Mouse (Mus musculus) forebrain, embryonic 11.5 days (tissue): ENCODE measurements at regions not wholly inside any gene's neighbourhood (a gene's known extent, or its start where the extent isn't known, plus 50 kb on each side); places are given as distances from the start of the nearest gene placed in this dataset.
A peak's percentile ranks its signal among the peaks of the same experiment; 100 is the strongest.

Experiments
- ATAC-seq: fragments of 200-750 bp; cut with Nextera tagmentation; replicated peaks from 2 replicates; pipeline ENCODE4 v1.8.0; 2017; ENCODE audit warnings: moderate TSS enrichment; ENCODE audit not compliant: low FRiP score
- DNase-seq: peaks from one replicate; pipeline ENCODE4 v3.0.0-alpha.2; 2017; ENCODE audit warnings: low spot score
- H3K27ac ChIP-seq: fragments of 300-500 bp; sonication (generic); 2 replicates; pipeline ENCODE4 v1.5.1; 2014; ENCODE audit warnings: low read depth, low read length
- H3K27me3 ChIP-seq: fragments of 300-500 bp; sonication (generic); 2 replicates; pipeline ENCODE4 v1.6.1; 2014; ENCODE audit warnings: mild to moderate bottlenecking, low read length, mixed read lengths; ENCODE audit not compliant: control insufficient read depth, insufficient read depth
- H3K36me3 ChIP-seq: fragments of 300-500 bp; sonication (generic); 2 replicates; pipeline ENCODE4 v1.6.1; 2014; ENCODE audit warnings: mild to moderate bottlenecking, low read length, moderate library complexity, mixed read lengths; ENCODE audit not compliant: control insufficient read depth, insufficient read depth
- H3K4me1 ChIP-seq: fragments of 300-500 bp; sonication (generic); replicated peaks from 2 replicates; pipeline ENCODE4 v1.6.1; 2014; ENCODE audit warnings: low read length, mixed read lengths; ENCODE audit not compliant: control insufficient read depth, insufficient read depth
- H3K4me2 ChIP-seq: fragments of 300-500 bp; sonication (generic); 2 replicates; pipeline ENCODE4 v1.6.1; 2014; ENCODE audit warnings: low read depth, mild to moderate bottlenecking, low read length, moderate library complexity, mixed read lengths; ENCODE audit not compliant: severe bottlenecking
- H3K4me3 ChIP-seq: fragments of 300-500 bp; sonication (generic); 2 replicates; pipeline ENCODE4 v1.5.1; 2014; ENCODE audit warnings: low read depth, low read length
- H3K9ac ChIP-seq: fragments of 300-500 bp; sonication (generic); 2 replicates; pipeline ENCODE4 v1.6.1; 2014; ENCODE audit warnings: low read length
- H3K9me3 ChIP-seq: fragments of 300-500 bp; sonication (generic); 2 replicates; pipeline ENCODE4 v1.6.1; 2016; ENCODE audit warnings: low read length, mixed read lengths; ENCODE audit not compliant: control insufficient read depth
- WGBS: fragments of 180-500 bp; shearing (Covaris S2); extraction: QIAGEN DNeasy Blood & Tissue Kit; methylation state at CpG from one replicate; pipeline ENCODE4 v1.1.7; 2014; 5-methylcytosine and 5-hydroxymethylcytosine counted together

GRCm38 (mm10) chr17:9947609-9948008, 278.1 kb upstream of the Pabpc6 start:
- Histone ChIP-seq H3K9me3 (no peaks in the 10 kb centered on the region), H3K36me3 (no peaks in the 10 kb centered on the region), H3K27me3 (no peaks in the 10 kb centered on the region), H3K27ac (no peak overlapping the region), H3K4me2 (no peak overlapping the region), H3K4me3 (no peak overlapping the region), H3K9ac (no peak overlapping the region), H3K4me1 (no peaks in the 10 kb centered on the region)
- ATAC-seq (no peak), DNase-seq (no peak)
- 88% methylated on average over 7 of the region's 7 CpGs for WGBS

DNA sequence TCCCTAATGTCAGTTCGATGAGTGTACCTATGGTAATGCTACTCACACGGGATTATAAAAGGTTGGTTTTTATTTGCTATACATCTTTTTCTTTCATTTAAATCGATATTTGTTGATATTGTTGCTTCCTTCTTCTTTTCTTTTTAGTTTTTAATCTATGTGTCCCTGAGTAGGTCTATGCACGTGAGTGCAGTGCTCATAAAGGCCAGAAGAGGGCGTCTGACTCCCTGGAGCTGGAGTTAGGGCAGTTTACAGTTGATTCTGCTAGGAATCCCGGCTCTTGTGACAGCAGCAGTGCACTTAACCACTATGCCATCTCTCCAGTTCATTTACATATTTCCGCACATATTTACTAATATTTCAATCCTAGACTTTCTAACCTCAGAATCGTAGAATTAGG, 275.0 kb upstream of the Pabpc6 start:
- H3K9ac ChIP-seq = no peak overlapping the region
- H3K36me3 ChIP-seq = no peaks in the 10 kb centered on the region
- H3K4me1 ChIP-seq = no peaks in the 10 kb centered on the region
- DNase-seq (no peak), ATAC-seq (no peak)
- H3K4me2 ChIP-seq = no peak overlapping the region
- no peaks in the 10 kb centered on the region for H3K27me3 ChIP-seq
- no peaks in the 10 kb centered on the region; the same call in 1 of the 2 replicates for H3K9me3 ChIP-seq
- no peak overlapping the region for H3K27ac ChIP-seq
- H3K4me3 ChIP-seq = no peak overlapping the region
- WGBS = 83% methylated on average over 8 of the region's 8 CpGs

GRCm38 (mm10) chr17:9942171-9942570, 272.7 kb upstream of the Pabpc6 start:
- WGBS = 93% methylated on average over 4 of the region's 4 CpGs
- ATAC-seq (no peak), DNase-seq (no peak)
- no peaks in the 10 kb centered on the region for H3K27me3 ChIP-seq
- no peak overlapping the region for H3K4me2 ChIP-seq
- no peaks in the 10 kb centered on the region; the same call in 1 of the 2 replicates for H3K9me3 ChIP-seq
- H3K9ac ChIP-seq = no peak overlapping the region
- H3K27ac ChIP-seq = no peak overlapping the region
- no peak overlapping the region for H3K4me3 ChIP-seq
- no peaks in the 10 kb centered on the region for H3K4me1 ChIP-seq
- H3K36me3 ChIP-seq = no peaks in the 10 kb centered on the region

- no peak overlapping the region for H3K4me3 ChIP-seq
- ATAC-seq = no peak
- no peak overlapping the region for H3K27ac ChIP-seq
- no peak overlapping the region for H3K9ac ChIP-seq
- H3K27me3 ChIP-seq = no peaks in the 10 kb centered on the region
- no peaks in the 10 kb centered on the region for H3K36me3 ChIP-seq
- peak; percentile 10 for DNase-seq
- no peaks in the 10 kb centered on the region; the same call in 1 of the 2 replicates for H3K9me3 ChIP-seq
- WGBS = 86% methylated on average over 6 of the region's 6 CpGs
- H3K4me2 ChIP-seq = no peak overlapping the region
- no peaks in the 10 kb centered on the region for H3K4me1 ChIP-seq
These were observed 270.1 kb upstream of the Pabpc6 start for GRCm38 (mm10) chr17:9939576-9939975.

GRCm38 (mm10) chr17:9938426-9938825, 268.9 kb upstream of the Pabpc6 start:
- Histone ChIP-seq H3K36me3 (no peaks in the 10 kb centered on the region), H3K4me3 (no peak overlapping the region), H3K4me1 (no peaks in the 10 kb centered on the region), H3K4me2 (no peak overlapping the region), H3K9me3 (no peaks in the 10 kb centered on the region; the same call in 1 of the 2 replicates), H3K27ac (no peak overlapping the region), H3K9ac (no peak overlapping the region), H3K27me3 (no peaks in the 10 kb centered on the region)
- ATAC-seq = no peak
- DNase-seq = peak; percentile 50
- WGBS = 65% methylated on average over 10 of the region's 10 CpGs

DNA sequence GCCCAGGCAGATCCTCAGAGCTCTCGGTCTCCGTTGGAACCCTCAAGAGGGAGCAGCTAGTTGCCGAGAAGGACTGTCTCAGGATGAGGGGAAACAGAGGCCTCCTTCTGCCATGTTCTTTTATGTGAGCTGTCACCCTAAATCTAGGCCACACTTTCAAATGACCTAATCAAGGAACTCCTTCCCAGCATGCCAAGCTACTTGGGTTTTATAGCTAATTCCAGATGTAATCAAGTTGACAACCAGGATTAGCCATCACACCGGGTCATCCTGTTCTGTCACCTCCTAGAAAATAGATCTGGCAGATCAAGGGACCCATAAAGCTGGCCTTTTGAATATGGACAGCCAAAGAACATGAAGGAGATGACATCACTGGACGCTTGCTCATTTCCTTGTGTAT, 267.7 kb upstream of the Pabpc6 start:
- Histone ChIP-seq H3K4me3 (no peak overlapping the region), H3K9ac (no peak overlapping the region), H3K36me3 (no peaks in the 10 kb centered on the region), H3K9me3 (no peaks in the 10 kb centered on the region; the same call in 1 of the 2 replicates), H3K27me3 (no peaks in the 10 kb centered on the region), H3K4me1 (no peaks in the 10 kb centered on the region), H3K27ac (no peak overlapping the region), H3K4me2 (no peak overlapping the region)
- ATAC-seq (no peak), DNase-seq (peak; percentile 2)
- 86% methylated on average over 5 of the region's 5 CpGs for WGBS

- ATAC-seq (no peak), DNase-seq (peak; percentile 26)
- WGBS = 88% methylated on average over 8 of the region's 8 CpGs
These were observed 262.7 kb upstream of the Pabpc6 start for GRCm38 (mm10) chr17:9932186-9932585.

GRCm38 (mm10) chr17:9931526-9931925, 262.0 kb upstream of the Pabpc6 start:
- Histone ChIP-seq H3K27ac (no peak overlapping the region), H3K27me3 (no peaks in the 10 kb centered on the region)
- 84% methylated on average over 6 of the region's 6 CpGs for WGBS

More at GRCm38 (mm10) chr17:9932186-9932585, 262.7 kb upstream of the Pabpc6 start:
- Histone ChIP-seq H3K4me2 (no peak overlapping the region), H3K36me3 (no peaks in the 10 kb centered on the region), H3K9ac (no peak overlapping the region), H3K27me3 (no peaks in the 10 kb centered on the region), H3K9me3 (no peaks in the 10 kb centered on the region), H3K27ac (no peak overlapping the region), H3K4me1 (peaks cover 7% of the 10 kb centered on the region; the same call in 1 of the 2 replicates), H3K4me3 (no peak overlapping the region)

DNA sequence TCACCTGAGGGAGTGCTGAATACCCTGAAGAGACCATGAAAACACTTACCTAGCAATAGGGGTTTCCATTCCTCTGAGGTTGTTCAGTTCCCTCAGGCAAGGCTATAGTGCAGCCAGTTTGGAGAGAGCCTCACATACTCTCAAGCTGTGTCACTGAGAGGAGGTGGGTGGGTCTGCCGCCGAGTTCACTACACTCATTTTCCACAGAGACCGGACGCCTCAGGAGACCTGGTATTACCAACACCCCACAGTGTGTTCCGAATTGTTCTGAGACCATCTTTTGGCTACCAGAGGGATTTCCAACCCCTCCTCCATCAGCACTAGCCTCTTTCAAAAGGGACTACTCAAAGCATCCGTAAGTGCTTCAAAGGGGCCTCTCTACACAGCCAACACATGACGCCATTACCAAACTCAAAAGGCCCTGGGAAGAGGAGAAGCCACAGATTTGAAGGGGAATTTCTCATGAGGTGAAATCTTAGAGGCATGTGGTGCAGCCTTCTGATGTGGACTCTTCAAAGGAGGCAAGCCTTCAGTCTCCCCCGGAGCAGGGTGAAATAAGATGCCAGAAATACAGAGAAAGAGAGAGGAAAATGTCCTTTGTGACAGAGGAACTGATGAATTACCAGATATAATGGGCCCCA, 260.1 kb upstream of the Pabpc6 start:
- H3K4me3 ChIP-seq = no peak overlapping the region
- 0 out of 2 replicates have a peak overlapping the region, but pooled peaks have one; percentile 7 for H3K27ac ChIP-seq
- H3K4me1 ChIP-seq = peaks cover 9% of the 10 kb centered on the region
- H3K4me2 ChIP-seq = no peak overlapping the region
- DNase-seq = peak; percentile 45
- H3K36me3 ChIP-seq = no peaks in the 10 kb centered on the region
- H3K9me3 ChIP-seq = no peaks in the 10 kb centered on the region
- H3K27me3 ChIP-seq = no peaks in the 10 kb centered on the region
- peak; percentile 64 for ATAC-seq
- WGBS = 44% methylated on average over 8 of the region's 8 CpGs
- no peak overlapping the region for H3K9ac ChIP-seq

More at GRCm38 (mm10) chr17:9931526-9931925, 262.0 kb upstream of the Pabpc6 start:
- Histone ChIP-seq H3K4me2 (no peak overlapping the region), H3K9me3 (no peaks in the 10 kb centered on the region), H3K4me3 (no peak overlapping the region), H3K9ac (no peak overlapping the region), H3K36me3 (no peaks in the 10 kb centered on the region), H3K4me1 (peaks cover 7% of the 10 kb centered on the region; the same call in 1 of the 2 replicates)
- ATAC-seq (no peak), DNase-seq (peak; percentile 3)
